Mouse (Mus musculus): ENCODE data around the gene Pik3r2. TPM values are rescaled to one million over a fixed set of nuclear protein-coding genes. Genes with fewer than 3 reads are reported as not detected.

The Pik3r2 gene
- polyA plus RNA-seq, 1 experiment = 130 TPM

DNA sequence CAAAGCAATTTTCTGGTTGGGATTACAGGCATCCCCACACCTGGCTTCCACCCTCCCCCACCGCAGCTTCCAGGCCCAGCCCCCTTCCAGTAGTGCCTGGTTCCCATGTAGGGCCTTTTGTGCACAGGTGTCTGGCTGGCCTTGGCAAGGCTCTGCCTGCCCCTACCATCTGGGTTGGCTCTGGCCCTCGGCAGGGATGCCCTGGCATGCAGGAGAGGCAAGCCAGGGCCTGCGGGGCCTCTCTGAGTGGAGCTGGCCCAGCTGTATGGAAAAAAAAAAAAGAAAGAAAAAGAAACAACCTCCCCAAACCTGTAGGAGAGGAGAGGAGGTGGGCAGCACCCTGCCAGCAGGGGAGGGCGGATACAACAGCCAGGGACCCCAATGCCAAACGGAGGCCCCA is 3.1 kb downstream of the Pik3r2 start:
- Histone ChIP-seq H3K4me3 (peak overlapping the region; percentile 92), H3ac (ENCODE audit: control insufficient read depth, insufficient read length) (no peak overlapping the region), H3K27me3 (ENCODE audit: control insufficient read depth, insufficient read depth, insufficient read length) (no peaks in the 10 kb centered on the region), H3K79me2 (ENCODE audit: control insufficient read depth, insufficient read depth) (peaks cover 20% of the 10 kb centered on the region), H3K36me3 (ENCODE audit: control insufficient read depth, insufficient read depth) (peaks cover 6% of the 10 kb centered on the region), H3K4me2 (ENCODE audit: low read depth) (peak overlapping the region; percentile 87)
- no peak for TF ChIP-seq TCF12 (IDR thresholded peaks at IDR 0.05; ENCODE audit: insufficient read depth, poor library complexity, severe bottlenecking)
- TF ChIP-seq CEBPB (IDR thresholded peaks at IDR 0.05; ENCODE audit: insufficient read depth, poor library complexity, severe bottlenecking) = no peak
- no peak for TF ChIP-seq REST (IDR thresholded peaks at IDR 0.05; ENCODE audit: insufficient read depth, insufficient read length)
- no peak for TF ChIP-seq POLR2A (IDR thresholded peaks at IDR 0.05; ENCODE audit: insufficient read length, low read depth)
- no peak for TF ChIP-seq SRF (IDR thresholded peaks at IDR 0.05; ENCODE audit: control insufficient read depth, insufficient read length, low read depth)
- peak in 2 of 3 experiments; percentile 46 to 76 for TF ChIP-seq MYOG (IDR thresholded peaks at IDR 0.05; ENCODE audit: control insufficient read depth in 1 of 3, insufficient read depth in 1 of 3, insufficient read length in 2 of 3, low read depth in 2 of 3)
- TF ChIP-seq MAX (IDR thresholded peaks at IDR 0.05; ENCODE audit: low read depth) = no peak
- TF ChIP-seq E2F4 (IDR thresholded peaks at IDR 0.05; ENCODE audit: insufficient read depth) = no peak
- no peak for TF ChIP-seq USF1 (IDR thresholded peaks at IDR 0.05; ENCODE audit: low read depth)
- TF ChIP-seq TCF3 (IDR thresholded peaks at IDR 0.05; ENCODE audit: insufficient read length, low read depth) = no peak
- TF ChIP-seq MYOD1 (IDR thresholded peaks at IDR 0.05; ENCODE audit: control insufficient read depth in 1 of 3, insufficient read length in 2 of 3, low read depth in 2 of 3) = peak in 2 of 3 experiments; percentile 28 to 51
- no peak for TF ChIP-seq POLR2AphosphoS2 (IDR thresholded peaks at IDR 0.05; ENCODE audit: insufficient read length, low read depth)

GRCm38 (mm10) chr8:70772890-70773289 is 3.6 kb downstream of the Pik3r2 start:
- Histone ChIP-seq H3K4me3 (no peak overlapping the region), H3K27me3 (ENCODE audit: control insufficient read depth, insufficient read depth, insufficient read length) (no peaks in the 10 kb centered on the region), H3K36me3 (ENCODE audit: control insufficient read depth, insufficient read depth) (peaks cover 6% of the 10 kb centered on the region), H3K4me2 (ENCODE audit: low read depth) (peak overlapping the region; percentile 87), H3K79me2 (ENCODE audit: control insufficient read depth, insufficient read depth) (peaks cover 15% of the 10 kb centered on the region), H3ac (ENCODE audit: control insufficient read depth, insufficient read length) (no peak overlapping the region)
- TF ChIP-seq CEBPB (IDR thresholded peaks at IDR 0.05; ENCODE audit: insufficient read depth, poor library complexity, severe bottlenecking) = no peak
- no peak for TF ChIP-seq POLR2A (IDR thresholded peaks at IDR 0.05; ENCODE audit: insufficient read length, low read depth)
- TF ChIP-seq MYOD1 (IDR thresholded peaks at IDR 0.05; ENCODE audit: control insufficient read depth in 1 of 3, insufficient read length in 2 of 3, low read depth in 2 of 3) = peak in 2 of 3 experiments; percentile 67 to 78
- no peak for TF ChIP-seq E2F4 (IDR thresholded peaks at IDR 0.05; ENCODE audit: insufficient read depth)
- TF ChIP-seq REST (IDR thresholded peaks at IDR 0.05; ENCODE audit: insufficient read depth, insufficient read length) = no peak
- TF ChIP-seq MAX (IDR thresholded peaks at IDR 0.05; ENCODE audit: low read depth) = no peak
- TF ChIP-seq MYOG (IDR thresholded peaks at IDR 0.05; ENCODE audit: control insufficient read depth in 1 of 3, insufficient read depth in 1 of 3, insufficient read length in 2 of 3, low read depth in 2 of 3) = peak in 2 of 3 experiments; percentile 58 to 88
- peak; percentile 5 for TF ChIP-seq TCF3 (IDR thresholded peaks at IDR 0.05; ENCODE audit: insufficient read length, low read depth)
- no peak for TF ChIP-seq USF1 (IDR thresholded peaks at IDR 0.05; ENCODE audit: low read depth)
- peak; percentile 41 for TF ChIP-seq TCF12 (IDR thresholded peaks at IDR 0.05; ENCODE audit: insufficient read depth, poor library complexity, severe bottlenecking)
- no peak for TF ChIP-seq SRF (IDR thresholded peaks at IDR 0.05; ENCODE audit: control insufficient read depth, insufficient read length, low read depth)
- no peak for TF ChIP-seq POLR2AphosphoS2 (IDR thresholded peaks at IDR 0.05; ENCODE audit: insufficient read length, low read depth)

- no peaks in the 10 kb centered on the region for H3K27me3 ChIP-seq (ENCODE audit: control insufficient read depth, insufficient read depth, insufficient read length)
- H3K4me3 ChIP-seq = no peak overlapping the region
- H3K36me3 ChIP-seq (ENCODE audit: control insufficient read depth, insufficient read depth) = peaks cover 6% of the 10 kb centered on the region
- TF ChIP-seq MAX (IDR thresholded peaks at IDR 0.05; ENCODE audit: low read depth) (no peak), REST (IDR thresholded peaks at IDR 0.05; ENCODE audit: insufficient read depth, insufficient read length) (no peak), SRF (IDR thresholded peaks at IDR 0.05; ENCODE audit: control insufficient read depth, insufficient read length, low read depth) (no peak), TCF12 (IDR thresholded peaks at IDR 0.05; ENCODE audit: insufficient read depth, poor library complexity, severe bottlenecking) (no peak), POLR2AphosphoS2 (IDR thresholded peaks at IDR 0.05; ENCODE audit: insufficient read length, low read depth) (peak; percentile 32), E2F4 (IDR thresholded peaks at IDR 0.05; ENCODE audit: insufficient read depth) (no peak), MYOD1 (IDR thresholded peaks at IDR 0.05; ENCODE audit: control insufficient read depth in 1 of 3, insufficient read length in 2 of 3, low read depth in 2 of 3) (no peak), USF1 (IDR thresholded peaks at IDR 0.05; ENCODE audit: low read depth) (no peak)
- no peak overlapping the region for H3ac ChIP-seq (ENCODE audit: control insufficient read depth, insufficient read length)
- peaks cover 14% of the 10 kb centered on the region for H3K79me2 ChIP-seq (ENCODE audit: control insufficient read depth, insufficient read depth)
- peak overlapping the region; percentile 87 for H3K4me2 ChIP-seq (ENCODE audit: low read depth)
Observed at GRCm38 (mm10) chr8:70772075-70772474, 4.4 kb downstream of the Pik3r2 start.

DNA sequence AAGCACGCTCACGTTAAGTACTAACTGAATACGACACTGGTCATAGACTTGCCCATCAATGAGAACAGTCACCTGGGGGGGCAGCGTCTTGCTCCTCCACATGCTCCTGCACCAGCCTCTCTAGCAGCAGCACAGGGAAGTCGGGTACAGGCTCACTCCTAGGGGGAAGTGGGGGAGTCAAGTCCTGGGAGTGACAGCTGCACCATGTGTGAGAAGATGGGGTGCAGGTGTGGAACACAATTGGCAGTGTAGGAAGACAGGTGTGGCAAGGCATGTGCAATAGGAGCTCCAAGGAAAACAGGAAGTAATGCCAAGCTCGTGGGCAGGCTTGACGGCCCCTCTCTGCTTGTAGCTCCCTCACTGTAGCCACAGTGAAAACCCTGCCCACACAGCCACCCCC is 5.3 kb downstream of the Pik3r2 start:
- peaks cover 13% of the 10 kb centered on the region for H3K79me2 ChIP-seq (ENCODE audit: control insufficient read depth, insufficient read depth)
- no peak overlapping the region for H3K4me3 ChIP-seq
- H3K4me2 ChIP-seq (ENCODE audit: low read depth) = no peak overlapping the region
- no peaks in the 10 kb centered on the region for H3K27me3 ChIP-seq (ENCODE audit: control insufficient read depth, insufficient read depth, insufficient read length)
- H3ac ChIP-seq (ENCODE audit: control insufficient read depth, insufficient read length) = no peak overlapping the region
- TF ChIP-seq MYOD1 (IDR thresholded peaks at IDR 0.05; ENCODE audit: control insufficient read depth in 1 of 3, insufficient read length in 2 of 3, low read depth in 2 of 3) (peak in 2 of 3 experiments; percentile 53 to 84), MYOG (IDR thresholded peaks at IDR 0.05; ENCODE audit: control insufficient read depth in 1 of 3, insufficient read depth in 1 of 3, insufficient read length in 2 of 3, low read depth in 2 of 3) (peak in 2 of 3 experiments; percentile 49 to 74), CEBPB (IDR thresholded peaks at IDR 0.05; ENCODE audit: insufficient read depth, poor library complexity, severe bottlenecking) (no peak), TCF12 (IDR thresholded peaks at IDR 0.05; ENCODE audit: insufficient read depth, poor library complexity, severe bottlenecking) (no peak), E2F4 (IDR thresholded peaks at IDR 0.05; ENCODE audit: insufficient read depth) (no peak)
- H3K36me3 ChIP-seq (ENCODE audit: control insufficient read depth, insufficient read depth) = peaks cover 6% of the 10 kb centered on the region

DNA sequence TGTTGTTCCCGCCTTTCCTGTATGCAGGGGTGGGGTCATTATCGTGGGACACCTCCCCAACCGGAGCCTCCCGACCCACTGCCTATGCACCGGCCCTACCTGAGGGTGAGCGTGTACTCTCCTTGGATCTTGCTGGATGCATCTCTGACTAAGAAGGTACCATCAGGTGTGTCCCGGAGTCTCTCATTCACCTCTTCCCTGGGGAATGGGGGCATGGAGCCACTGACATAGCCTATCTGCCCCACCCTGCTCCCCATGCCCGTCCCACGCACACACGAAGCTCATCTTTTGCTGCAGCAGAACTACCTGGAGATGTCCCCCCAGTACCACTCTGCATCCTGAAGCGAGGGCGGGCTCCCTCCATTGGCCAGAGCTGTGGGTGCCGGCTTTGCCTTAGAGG is 5.8 kb downstream of the Pik3r2 start:
- Histone ChIP-seq H3ac (ENCODE audit: control insufficient read depth, insufficient read length) (no peak overlapping the region), H3K27me3 (ENCODE audit: control insufficient read depth, insufficient read depth, insufficient read length) (no peaks in the 10 kb centered on the region), H3K79me2 (ENCODE audit: control insufficient read depth, insufficient read depth) (peaks cover 8% of the 10 kb centered on the region), H3K4me2 (ENCODE audit: low read depth) (no peak overlapping the region), H3K36me3 (ENCODE audit: control insufficient read depth, insufficient read depth) (peaks cover 6% of the 10 kb centered on the region), H3K4me3 (no peak overlapping the region)
- TF ChIP-seq REST (IDR thresholded peaks at IDR 0.05; ENCODE audit: insufficient read depth, insufficient read length) (no peak), E2F4 (IDR thresholded peaks at IDR 0.05; ENCODE audit: insufficient read depth) (no peak), MYOG (IDR thresholded peaks at IDR 0.05; ENCODE audit: control insufficient read depth in 1 of 3, insufficient read depth in 1 of 3, insufficient read length in 2 of 3, low read depth in 2 of 3) (no peak), TCF3 (IDR thresholded peaks at IDR 0.05; ENCODE audit: insufficient read length, low read depth) (no peak)
